In the genomic region with DNA sequence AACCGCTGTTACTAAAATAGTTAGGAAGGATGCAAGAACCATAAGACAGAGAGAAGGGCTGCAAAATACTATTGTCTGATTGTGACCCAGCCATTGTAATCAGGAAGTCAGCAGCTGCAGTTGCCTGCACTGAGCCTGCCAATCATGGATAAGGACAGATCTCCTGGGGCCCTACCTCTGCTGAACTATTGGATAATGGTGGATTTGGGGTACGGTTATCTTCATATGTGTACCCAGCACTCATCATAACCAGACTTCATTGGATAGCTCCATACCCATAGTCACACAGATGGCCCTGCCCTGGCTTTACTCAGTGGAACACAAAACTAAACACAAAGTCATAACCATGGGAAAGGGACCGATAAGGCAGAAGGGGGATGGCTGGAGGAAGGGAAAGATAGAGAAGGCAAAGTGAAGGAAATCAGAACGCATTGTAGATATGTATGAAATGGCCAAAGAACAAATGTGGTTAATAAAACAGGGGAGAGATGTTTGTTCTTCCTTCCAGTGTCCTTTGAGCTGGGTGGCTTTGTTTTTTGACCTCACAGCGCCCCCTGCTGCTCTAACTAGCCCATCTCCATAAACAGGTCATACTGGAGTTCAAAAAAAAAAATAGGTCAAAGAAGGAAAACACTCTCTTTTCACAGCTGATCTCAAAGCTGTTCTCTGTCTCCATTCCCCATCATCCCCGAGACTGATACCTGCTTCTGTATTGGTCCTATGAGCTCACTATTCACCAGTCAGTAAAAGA, we compare ENCODE assay signal across 8 mouse cellular contexts.
DNase-seq lines count a peak whose midpoint lies in the region; ATAC-seq and TF ChIP-seq lines count a peak whose summit lies in the region.

No protein-coding gene starts in this region.

- no peaks in the 10 kb centered on the region for H3K9me3 ChIP-seq in ES-Bruce4 (replicated peaks; ENCODE audit: control insufficient read depth, insufficient read depth, low read length, poor library complexity, severe bottlenecking)
- H3K9me3 ChIP-seq in lung, embryonic 14.5 days (ENCODE audit: low read depth, low read length): no peaks in the 10 kb centered on the region

- no peak overlapping the region for H3K9ac ChIP-seq in ES-Bruce4 (ENCODE audit: low read depth, poor library complexity, severe bottlenecking)
- no peak overlapping the region for H3K9ac ChIP-seq in lung, embryonic 14.5 days

- 39% methylated on average over 6 of the region's 6 CpGs for WGBS in lung, embryonic 14.5 days

- no peak for TF ChIP-seq POLR2A in ES-Bruce4 (IDR thresholded peaks at IDR 0.05; ENCODE audit: insufficient read depth, low read length)

- peak; percentile 71 to 92 for DNase-seq in adrenal gland, adult (ENCODE audit: inconsistent age in 2 of 2, low spot score in 1 of 2)
- peak; percentile 78 for DNase-seq in embryo, embryonic 10.5 days (ENCODE audit: low spot score)
- peak; percentile 81 to 90 for DNase-seq in heart, postnatal 10 days
- peak; percentile 38 to 69 for DNase-seq in layer of hippocampus, adult 2 months (ENCODE audit: low spot score in 2 of 2)
- DNase-seq in lung, embryonic 14.5 days: peak; percentile 88
- peak; percentile 35 for DNase-seq in spleen, adult 12 weeks (ENCODE audit: low spot score)

- peak; percentile 31 for TF ChIP-seq CTCF in ES-Bruce4 (IDR thresholded peaks at IDR 0.05; ENCODE audit: low read depth, low read length)
- peak; percentile 80 for TF ChIP-seq CTCF in layer of hippocampus, adult 2 months (conservative IDR thresholded peaks at IDR 0.05)
- TF ChIP-seq CTCF in lung, embryonic 14.5 days (IDR thresholded peaks at IDR 0.05; ENCODE audit: low read depth): peak; percentile 82

- H3K4me2 ChIP-seq in lung, embryonic 14.5 days: no peak overlapping the region

- no peak overlapping the region for H3K27ac ChIP-seq in ES-Bruce4 (ENCODE audit: insufficient read depth, low read length)
- 0 out of 2 replicates have a peak overlapping the region, but pooled peaks have one; percentile 41 for H3K27ac ChIP-seq in layer of hippocampus, adult 2 months
- H3K27ac ChIP-seq in lung, embryonic 14.5 days (ENCODE audit: low read depth): no peak overlapping the region

- H3K4me3 ChIP-seq in ES-Bruce4 (ENCODE audit: low read depth, low read length): no peak overlapping the region
- no peak overlapping the region for H3K4me3 ChIP-seq in layer of hippocampus, adult 2 months
- H3K4me3 ChIP-seq in lung, embryonic 14.5 days (ENCODE audit: low read depth, low read length): no peak overlapping the region

- intact Hi-C loops in heart, postnatal 10 days (cut with DNase I): loop anchor here (1.0 to 5.0 kb wide), 3 partner anchors 45 to 270 kb away; no protein-coding TSS in a partner anchor

- no peaks in the 10 kb centered on the region; the same call in 1 of the 2 replicates for H3K27me3 ChIP-seq in ES-Bruce4 (ENCODE audit: control insufficient read depth, insufficient read depth, low read length, poor library complexity, severe bottlenecking)
- no peaks in the 10 kb centered on the region for H3K27me3 ChIP-seq in lung, embryonic 14.5 days (ENCODE audit: insufficient read depth, low read length)

- H3K36me3 ChIP-seq in ES-Bruce4 (ENCODE audit: control insufficient read depth, insufficient read depth, low read length, poor library complexity, severe bottlenecking): no peaks in the 10 kb centered on the region
- no peaks in the 10 kb centered on the region for H3K36me3 ChIP-seq in lung, embryonic 14.5 days (ENCODE audit: insufficient read depth)

- ATAC-seq in lung, embryonic 14.5 days (ENCODE audit: insufficient read depth): peak; percentile 49
- no peak for ATAC-seq in inflammation-experienced regulatory T-cells, adult 6 months

- H3K4me1 ChIP-seq in ES-Bruce4 (ENCODE audit: control insufficient read depth, insufficient read depth, low read length): no peaks in the 10 kb centered on the region
- H3K4me1 ChIP-seq in lung, embryonic 14.5 days (ENCODE audit: insufficient read depth): peaks cover 7% of the 10 kb centered on the region; the same call in 1 of the 2 replicates

- no peak for TF ChIP-seq EP300 in ES-Bruce4 (IDR thresholded peaks at IDR 0.05; ENCODE audit: insufficient read depth, low read depth, low read length)

Comparison
In these comparisons a context has a peak if more than half of its experiments do, and no peak if none do; other contexts are left out.
1. CTCF ChIP-seq: peak in every context shown above with its lines; median percentile 82 in lung, embryonic 14.5 days; 80 in layer of hippocampus, adult 2 months; 31 in ES-Bruce4.
2. DNase-seq: peak in every context shown above with its lines; median percentile 88 in lung, embryonic 14.5 days; 86 in heart, postnatal 10 days; 82 in adrenal gland, adult; 78 in embryo, embryonic 10.5 days; 54 in layer of hippocampus, adult 2 months; 35 in spleen, adult 12 weeks.